Mouse (Mus musculus): ENCODE measurements around the gene Clstn2.

The Clstn2 gene

GRCm38 (mm10) chr9:97563121-97563520 lies 469.9 kb downstream of the Clstn2 start:
- no peak for DNase-seq (ENCODE audit: low spot score in 2 of 2)

DNA sequence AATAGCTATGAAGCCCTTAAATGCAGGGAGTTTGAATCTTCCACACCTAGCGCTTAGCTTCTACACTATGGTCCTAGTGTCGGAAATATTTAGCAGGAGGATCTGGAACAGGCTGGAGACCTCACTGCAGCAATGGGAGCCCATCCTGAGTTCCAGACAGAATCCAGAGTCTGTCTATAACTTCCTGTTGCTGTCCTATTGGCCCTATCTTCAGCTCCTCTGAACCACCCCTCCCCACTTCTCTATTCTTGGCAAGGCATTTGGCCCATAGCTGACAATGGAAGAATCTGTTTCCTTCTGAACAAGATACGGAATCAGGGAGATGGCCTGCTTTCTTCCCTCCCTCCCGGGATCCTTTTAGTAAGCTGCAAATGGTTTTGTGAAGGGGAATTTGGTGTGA lies 488.6 kb downstream of the Clstn2 start:
- no peak for DNase-seq (ENCODE audit: low spot score in 2 of 2)

- DNase-seq (ENCODE audit: low spot score in 2 of 2), result no peak
These were observed 491.6 kb downstream of the Clstn2 start for GRCm38 (mm10) chr9:97541419-97541818.

DNA sequence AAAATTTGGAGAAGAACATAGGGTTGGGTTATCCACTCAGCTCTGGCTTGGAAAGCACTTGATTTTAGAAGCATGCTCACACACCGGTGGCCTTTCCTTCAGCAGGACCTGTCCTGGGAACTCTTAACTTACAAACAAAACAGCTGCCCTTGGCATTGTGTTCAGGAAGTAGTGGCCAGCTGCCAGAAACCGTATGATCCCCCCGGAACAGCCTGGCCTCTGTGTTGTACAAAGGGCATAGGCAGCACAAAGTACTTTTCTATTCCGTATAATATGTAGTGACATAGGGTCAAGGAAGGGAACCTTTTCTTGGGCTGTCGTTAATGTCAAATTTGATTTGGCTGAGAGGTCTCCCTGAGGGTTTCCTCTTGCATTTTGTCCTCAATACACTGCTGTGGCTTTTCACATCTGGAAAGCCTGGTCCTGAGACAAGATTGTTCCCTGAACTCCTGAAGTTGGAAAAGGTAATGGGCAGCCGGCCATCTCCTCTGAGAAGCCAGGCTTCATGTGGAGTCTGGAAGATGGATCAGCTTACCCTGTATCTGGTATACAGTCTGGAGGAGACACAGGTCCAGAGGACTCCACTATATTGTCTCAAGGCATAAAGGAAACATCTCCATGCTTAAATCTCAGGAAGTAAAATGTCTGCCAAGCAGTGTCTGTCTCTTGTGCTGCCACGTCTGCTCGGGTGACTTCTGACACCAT lies 494.8 kb downstream of the Clstn2 start:
- no peak for DNase-seq (ENCODE audit: low spot score in 2 of 2)

DNA sequence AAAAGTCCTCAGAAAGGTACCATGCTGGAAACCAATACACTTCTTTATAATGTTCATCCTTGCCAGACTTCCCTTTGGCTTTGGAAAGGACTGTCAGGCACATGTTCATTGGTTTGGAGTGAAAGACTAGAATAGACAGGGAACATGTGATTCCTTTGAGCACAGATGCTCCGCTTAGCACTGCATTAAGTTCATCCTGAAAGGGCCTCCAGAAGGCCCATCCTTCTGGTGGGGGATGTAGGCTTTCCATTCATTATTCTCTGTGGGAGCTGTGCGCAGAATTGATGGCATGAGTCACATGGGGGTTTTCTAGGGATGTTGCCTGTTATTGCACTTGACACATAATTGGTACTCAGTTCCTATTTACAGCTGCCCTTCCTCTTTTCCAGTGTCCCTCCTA lies 498.8 kb downstream of the Clstn2 start:
- DNase-seq (ENCODE audit: low spot score in 2 of 2), result no peak

DNA sequence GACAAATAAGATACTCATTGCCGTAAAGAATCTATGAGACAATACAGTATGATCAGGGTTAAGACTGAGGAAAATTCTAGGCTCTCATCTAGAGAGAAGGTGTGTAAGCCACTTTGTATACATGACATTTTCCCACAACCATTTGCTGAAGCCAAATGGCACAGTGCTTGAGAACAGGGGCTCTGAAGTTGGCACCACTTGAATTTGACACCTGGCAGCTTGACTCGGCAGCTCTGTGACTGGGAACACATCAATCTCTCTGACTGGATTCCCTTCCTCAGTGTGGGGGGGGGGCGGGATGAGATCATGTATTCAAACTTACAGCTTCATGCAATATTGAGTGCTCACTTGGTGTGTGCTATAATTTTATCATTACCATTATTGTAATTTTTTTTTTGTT lies 499.7 kb downstream of the Clstn2 start:
- DNase-seq (ENCODE audit: low spot score in 2 of 2), result no peak

DNA sequence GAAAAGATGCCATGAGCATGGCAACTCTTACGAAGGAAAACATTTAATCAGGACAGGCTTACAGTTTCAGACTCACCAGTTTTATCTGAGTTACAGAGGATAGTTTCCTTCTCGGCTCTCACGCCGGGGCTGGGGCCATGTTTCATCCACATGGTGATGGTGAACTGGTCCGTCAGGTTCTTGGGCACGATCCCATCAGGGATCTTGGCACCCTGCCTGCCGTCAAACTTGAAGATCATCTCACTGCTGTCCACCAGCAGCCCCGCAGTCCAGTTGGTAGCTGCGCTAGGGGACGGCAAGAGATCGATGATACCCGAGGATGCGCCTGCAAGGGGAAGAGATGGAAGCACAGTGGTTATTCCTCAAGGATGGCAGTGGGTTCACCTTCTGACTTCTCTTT lies 500.4 kb downstream of the Clstn2 start:
- peak in 1 of 2 experiments; percentile 4 for DNase-seq (ENCODE audit: low spot score in 2 of 2)

GRCm38 (mm10) chr9:97527926-97528325 lies 505.1 kb downstream of the Clstn2 start:
- DNase-seq (ENCODE audit: low spot score in 2 of 2), result no peak

DNA sequence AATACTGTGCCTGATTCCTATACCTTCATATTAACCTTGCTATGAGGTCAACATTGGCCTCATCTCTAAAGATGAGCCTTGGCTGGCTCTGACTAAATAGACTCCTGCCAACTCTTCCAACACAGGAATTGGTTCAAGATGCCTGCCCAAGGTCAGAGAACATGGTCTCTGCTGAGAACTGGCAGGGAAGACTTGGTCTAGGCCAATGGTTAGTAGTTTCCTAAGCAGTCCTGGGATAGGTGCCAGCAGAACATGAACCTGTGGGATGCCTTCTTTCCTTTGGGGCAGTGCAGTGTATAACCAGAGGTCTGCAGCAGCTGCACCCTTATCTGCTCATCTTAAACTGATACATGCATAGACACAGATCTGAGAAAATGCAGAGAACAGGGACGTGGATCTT lies 505.7 kb downstream of the Clstn2 start:
- DNase-seq (ENCODE audit: low spot score in 2 of 2), result peak in 1 of 2 experiments; percentile 23

- DNase-seq (ENCODE audit: low spot score in 2 of 2), result no peak
These were observed 507.4 kb downstream of the Clstn2 start for GRCm38 (mm10) chr9:97525563-97525962.

GRCm38 (mm10) chr9:97524861-97525260 lies 508.1 kb downstream of the Clstn2 start:
- no peak for DNase-seq (ENCODE audit: low spot score in 2 of 2)

DNA sequence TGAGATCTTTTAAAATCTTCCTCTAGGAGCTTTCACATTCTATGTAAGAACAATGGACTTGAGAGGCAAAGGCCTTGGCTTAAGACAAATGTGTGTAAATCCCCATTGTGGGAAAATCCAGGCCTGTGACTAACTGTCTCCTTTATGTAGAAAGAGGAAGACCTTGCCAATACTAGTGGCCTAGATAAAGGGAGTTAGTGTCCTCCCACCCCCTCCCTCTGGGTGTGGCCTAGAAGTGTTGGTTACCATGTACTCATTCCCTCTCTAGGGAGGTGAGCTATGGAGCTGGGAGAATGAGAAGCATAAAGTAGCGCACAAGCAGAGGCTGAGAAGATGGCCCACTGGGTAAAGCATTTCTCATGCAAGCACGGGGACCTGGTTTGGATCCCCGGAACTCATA lies 512.2 kb downstream of the Clstn2 start:
- no peak for DNase-seq (ENCODE audit: low spot score in 2 of 2)

- DNase-seq (ENCODE audit: low spot score in 2 of 2), result no peak
These were observed 516.0 kb downstream of the Clstn2 start for GRCm38 (mm10) chr9:97517006-97517405.

- DNase-seq (ENCODE audit: low spot score in 2 of 2), result no peak
These were observed 518.3 kb downstream of the Clstn2 start for GRCm38 (mm10) chr9:97514639-97515038.

- DNase-seq (ENCODE audit: low spot score in 2 of 2), result no peak
These were observed 520.6 kb downstream of the Clstn2 start for GRCm38 (mm10) chr9:97512282-97512850.

- DNase-seq (ENCODE audit: low spot score in 2 of 2), result no peak
These were observed 531.6 kb downstream of the Clstn2 start for GRCm38 (mm10) chr9:97501416-97501815.

DNA sequence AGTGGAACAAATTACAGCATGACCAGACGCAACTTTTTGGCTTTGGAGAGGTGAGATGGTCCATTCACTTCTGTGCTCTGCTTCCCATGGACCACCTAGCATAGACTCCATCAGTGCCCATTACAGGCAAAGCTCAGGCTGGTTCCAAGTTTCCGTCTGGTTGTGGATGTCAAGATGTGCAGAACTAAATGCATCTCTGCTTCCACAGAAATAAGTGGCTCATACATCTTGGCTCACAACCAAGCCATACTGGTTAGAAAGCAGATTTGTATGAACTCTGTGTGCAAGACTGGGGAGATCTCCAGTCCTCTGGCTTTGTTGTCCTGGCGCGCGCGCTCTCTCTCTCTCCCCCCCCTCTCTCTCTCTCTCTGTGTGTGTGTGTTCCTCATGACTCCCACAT lies 537.9 kb downstream of the Clstn2 start:
- no peak for DNase-seq (ENCODE audit: low spot score in 2 of 2)

- DNase-seq (ENCODE audit: low spot score in 2 of 2), result no peak
These were observed 541.4 kb downstream of the Clstn2 start for GRCm38 (mm10) chr9:97491626-97492025.

- peak; percentile 3 to 26 for DNase-seq (ENCODE audit: low spot score in 2 of 2)
These were observed 542.3 kb downstream of the Clstn2 start for GRCm38 (mm10) chr9:97490591-97491176.

DNA sequence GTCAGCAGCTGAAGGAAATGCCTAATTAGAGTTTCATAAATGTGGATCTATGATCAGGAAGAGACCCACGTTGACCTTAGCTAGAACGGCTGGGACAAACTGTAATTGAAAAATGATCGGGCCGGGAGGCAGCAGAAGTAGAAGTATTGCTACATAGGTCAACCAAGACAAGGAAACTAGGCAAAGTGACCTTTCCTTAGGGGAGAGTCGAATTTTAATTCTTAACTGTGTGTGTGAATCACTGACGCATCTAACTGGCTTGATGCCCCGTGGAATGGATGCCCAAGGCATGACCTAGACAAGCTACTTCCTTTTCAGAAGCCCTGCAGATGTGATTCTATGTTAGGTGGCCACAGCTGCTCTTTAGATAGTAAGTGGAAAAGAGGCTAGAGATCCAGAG lies 546.2 kb downstream of the Clstn2 start:
- no peak for DNase-seq (ENCODE audit: low spot score in 2 of 2)

- DNase-seq (ENCODE audit: low spot score in 2 of 2), result no peak
These were observed 551.8 kb downstream of the Clstn2 start for GRCm38 (mm10) chr9:97481187-97481586.

- no peak for DNase-seq (ENCODE audit: low spot score in 2 of 2)
These were observed 556.0 kb downstream of the Clstn2 start for GRCm38 (mm10) chr9:97476961-97477360.

DNA sequence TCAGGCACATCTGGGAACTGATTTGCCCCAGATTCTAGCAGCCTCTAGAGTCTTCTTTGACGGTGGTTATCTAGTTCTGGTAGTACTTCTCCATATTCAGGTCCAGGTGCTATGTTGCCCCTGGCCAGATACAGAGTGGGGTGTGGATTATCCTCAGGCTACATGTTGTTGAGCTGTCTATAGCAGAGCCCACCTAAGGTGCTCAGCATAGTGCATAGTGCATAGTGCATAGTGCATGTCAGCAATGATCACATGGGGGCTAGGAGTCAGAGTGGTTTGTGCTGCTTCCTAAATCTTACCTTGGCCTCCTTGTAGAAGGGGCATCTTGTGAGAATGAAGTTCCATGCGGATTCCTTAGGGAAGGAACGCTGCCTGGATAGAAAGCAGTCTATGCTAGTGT lies 556.5 kb downstream of the Clstn2 start:
- DNase-seq (ENCODE audit: low spot score in 2 of 2), result no peak

All from urinary bladder, postnatal 36 days (tissue).